In the genomic region with DNA sequence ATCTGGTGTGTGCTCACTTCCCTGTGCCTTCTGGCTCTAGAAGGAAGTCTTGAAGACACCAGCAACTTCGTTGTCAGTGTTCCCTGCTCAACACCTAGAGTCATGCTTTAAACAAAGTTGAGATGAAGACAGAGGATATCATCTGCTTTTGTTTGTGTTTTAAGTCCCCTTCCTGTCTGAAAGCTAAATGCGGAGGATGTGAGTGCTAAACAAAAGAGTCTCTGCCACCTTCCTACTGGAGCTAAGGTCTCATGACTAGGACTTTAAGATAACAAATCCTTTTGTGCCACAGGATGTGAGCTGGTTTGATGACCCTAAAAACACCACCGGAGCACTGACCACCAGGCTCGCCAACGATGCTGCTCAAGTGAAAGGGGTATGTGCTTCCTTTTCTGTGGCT, we compare ENCODE assay signal across 24 mouse cellular contexts.
A peak's percentile ranks its signal among the peaks of the same experiment; 100 is the strongest.
DNase-seq lines count a peak whose midpoint lies in the region; ATAC-seq lines count a peak whose summit lies in the region.
"Had no signal": no experiment of that assay in that cellular context is flagged by ENCODE, and none has a peak within 500 bp of the region (broad histone marks: within the 10 kb centered on the region; RNA-seq: fewer than 3 reads in every experiment).

No protein-coding gene starts in this region.

- DNase-seq in lung, postnatal 14 days = peak; percentile 8
- peak; percentile 59 for DNase-seq in naive thymus-derived CD4-positive, alpha-beta T cell, adult 2 months (ENCODE audit: low read depth)
- no peak for DNase-seq in right cerebral cortex, postnatal 36 days (ENCODE audit: low spot score in 2 of 2)
- no peak for DNase-seq in forebrain, embryonic 11.5 days (ENCODE audit: low spot score)
- DNase-seq: adrenal gland, adult 2 months; cerebellum, adult 8-10 months; cerebellum, postnatal 36 days; heart, postnatal 10 days; kidney, adult 2 months; kidney, postnatal 4 days; layer of hippocampus, postnatal 36 days; liver, embryonic 13.5 days had no signal

- no peak overlapping the region for H3K4me3 ChIP-seq in brown adipose tissue, adult 24 weeks (ENCODE audit: insufficient read depth, low read depth, low read length)
- H3K4me3 ChIP-seq in kidney, embryonic 15.5 days (replicated peaks) = no peak overlapping the region
- no peak overlapping the region for H3K4me3 ChIP-seq in forebrain, embryonic 11.5 days (ENCODE audit: low read depth, low read length)
- H3K4me3 ChIP-seq: heart, embryonic 13.5 days; hindbrain, embryonic 10.5 days; hindbrain, embryonic 15.5 days; intestine, embryonic 15.5 days; limb, embryonic 10.5 days; limb, embryonic 15.5 days; liver, embryonic 13.5 days had no signal

- no peak overlapping the region for H3K4me2 ChIP-seq in kidney, embryonic 15.5 days
- no peak overlapping the region for H3K4me2 ChIP-seq in forebrain, embryonic 11.5 days (ENCODE audit: low read depth, low read length, severe bottlenecking)
- H3K4me2 ChIP-seq: heart, embryonic 13.5 days; hindbrain, embryonic 15.5 days; intestine, embryonic 15.5 days; limb, embryonic 15.5 days; liver, embryonic 13.5 days; midbrain, embryonic 11.5 days had no signal

- 74% methylated on average over 5 of the region's 5 CpGs for WGBS in kidney, embryonic 15.5 days
- WGBS in forebrain, embryonic 11.5 days = 84% methylated on average over 5 of the region's 5 CpGs

- peak; percentile 70 for ATAC-seq in CD4-positive, CD25-positive, alpha-beta regulatory T cell, adult 4 months
- no peak for ATAC-seq in kidney, embryonic 15.5 days (replicated peaks; ENCODE audit: low FRiP score)
- no peak for ATAC-seq in forebrain, embryonic 11.5 days (replicated peaks; ENCODE audit: low FRiP score)
- ATAC-seq: forebrain, embryonic 16.5 days; intestine, embryonic 15.5 days had no signal

- no peaks in the 10 kb centered on the region for H3K27me3 ChIP-seq in kidney, embryonic 15.5 days
- no peaks in the 10 kb centered on the region for H3K27me3 ChIP-seq in forebrain, embryonic 11.5 days (ENCODE audit: control insufficient read depth, insufficient read depth, low read length)
- H3K27me3 ChIP-seq: heart, embryonic 13.5 days; hindbrain, embryonic 15.5 days; intestine, embryonic 15.5 days; limb, embryonic 15.5 days; liver, embryonic 13.5 days had no signal

- peaks cover 12% of the 10 kb centered on the region; the same call in 1 of the 2 replicates for H3K4me1 ChIP-seq in brown adipose tissue, adult 24 weeks (ENCODE audit: control insufficient read depth, insufficient read depth, insufficient read length, low read length)
- H3K4me1 ChIP-seq in kidney, embryonic 15.5 days = no peaks in the 10 kb centered on the region
- H3K4me1 ChIP-seq in forebrain, embryonic 11.5 days (replicated peaks; ENCODE audit: control insufficient read depth, insufficient read depth, low read length) = no peaks in the 10 kb centered on the region
- H3K4me1 ChIP-seq: heart, embryonic 13.5 days; hindbrain, embryonic 10.5 days; hindbrain, embryonic 15.5 days; intestine, embryonic 15.5 days; limb, embryonic 15.5 days; liver, embryonic 13.5 days had no signal

- no peak overlapping the region for H3K9ac ChIP-seq in kidney, embryonic 15.5 days
- no peak overlapping the region for H3K9ac ChIP-seq in forebrain, embryonic 11.5 days (ENCODE audit: low read length)
- H3K9ac ChIP-seq: heart, embryonic 13.5 days; hindbrain, embryonic 15.5 days; intestine, embryonic 15.5 days; limb, embryonic 15.5 days; liver, embryonic 13.5 days had no signal

- no peaks in the 10 kb centered on the region for H3K9me3 ChIP-seq in kidney, embryonic 15.5 days (replicated peaks)
- no peaks in the 10 kb centered on the region for H3K9me3 ChIP-seq in forebrain, embryonic 11.5 days (ENCODE audit: control insufficient read depth, low read length)
- H3K9me3 ChIP-seq: heart, embryonic 13.5 days; hindbrain, embryonic 10.5 days; hindbrain, embryonic 15.5 days; intestine, embryonic 15.5 days; limb, embryonic 10.5 days; limb, embryonic 15.5 days; liver, embryonic 13.5 days had no signal

- H3K27ac ChIP-seq in brown adipose tissue, adult 24 weeks (replicated peaks; ENCODE audit: low read depth, low read length) = peak overlapping the region; percentile 73
- H3K27ac ChIP-seq in kidney, embryonic 15.5 days = no peak overlapping the region
- no peak overlapping the region for H3K27ac ChIP-seq in forebrain, embryonic 11.5 days (ENCODE audit: low read depth, low read length)
- H3K27ac ChIP-seq: heart, embryonic 13.5 days; hindbrain, embryonic 10.5 days; hindbrain, embryonic 15.5 days; intestine, embryonic 15.5 days; kidney, postnatal 0 days; limb, embryonic 10.5 days; limb, embryonic 15.5 days; liver, embryonic 13.5 days had no signal

- H3K36me3 ChIP-seq in kidney, embryonic 15.5 days = no peaks in the 10 kb centered on the region
- no peaks in the 10 kb centered on the region for H3K36me3 ChIP-seq in forebrain, embryonic 11.5 days (ENCODE audit: control insufficient read depth, insufficient read depth, low read length)
- H3K36me3 ChIP-seq: heart, embryonic 13.5 days; hindbrain, embryonic 10.5 days; hindbrain, embryonic 15.5 days; intestine, embryonic 15.5 days; limb, embryonic 10.5 days; limb, embryonic 15.5 days; liver, embryonic 13.5 days had no signal

Comparison
In these comparisons a context has a peak if more than half of its experiments do, and no peak if none do; other contexts are left out.
1. DNase-seq: peak in lung, postnatal 14 days (single experiment) and naive thymus-derived CD4-positive, alpha-beta T cell, adult 2 months (single experiment); none in right cerebral cortex, postnatal 36 days (0 of 2) and forebrain, embryonic 11.5 days (single experiment).